Mouse (Mus musculus) kidney, adult 11 months (tissue): ENCODE results near the gene Fbxw18.
"Not testable (repeated sequence)": the region's sequence is repeated elsewhere in the genome, so short reads cannot be mapped to it uniquely, and the experiment has no call there.

Experiments used
- DNase-seq: peaks from one replicate; pipeline ENCODE4 v3.0.0; 2022

Fbxw18 gene

GRCm38 (mm10) chr9:109702600-109702999, at the start of gene Fbxw18:
Fbxw18 (minus strand) TSS chr9:109702700.
- not testable (repeated sequence) for DNase-seq

GRCm38 (mm10) chr9:109745989-109746388, 43.5 kb upstream of the Fbxw18 start, which contains the start of gene Fbxw26:
Fbxw26 (minus strand) TSS chr9:109746089.
- DNase-seq, result not testable (repeated sequence)

- DNase-seq, result peak; percentile 28
These were observed 17.2 kb downstream of the Fbxw18 start for GRCm38 (mm10) chr9:109685299-109685698.

GRCm38 (mm10) chr9:109664552-109664951, 37.9 kb downstream of the Fbxw18 start, which contains the start of gene Fbxw25:
Fbxw25 (minus strand) TSS chr9:109664652.
- DNase-seq, result not testable (repeated sequence)
